Mouse (Mus musculus): ENCODE data around the gene Cd34. TPM values are rescaled to one million over a fixed set of nuclear protein-coding genes. Genes with fewer than 3 reads are reported as not detected.

Cd34 gene
- polyA plus RNA-seq, 1 experiment from 2014 or later: 71.9 TPM

- Histone ChIP-seq H3K9me3 (replicated peaks; ENCODE audit: control insufficient read depth, low read length) (no peaks in the 10 kb centered on the region), H3K4me2 (ENCODE audit: low read depth, low read length) (no peak overlapping the region), H3K27ac (replicated peaks; ENCODE audit: low read depth, low read length) (no peak overlapping the region), H3K4me3 (ENCODE audit: low read depth, low read length) (no peak overlapping the region), H3K9ac (replicated peaks; ENCODE audit: low read length) (no peak overlapping the region), H3K27me3 (ENCODE audit: control insufficient read depth, insufficient read depth, low read length) (no peaks in the 10 kb centered on the region), H3K36me3 (replicated peaks; ENCODE audit: control insufficient read depth, insufficient read depth, low read depth, low read length) (no peaks in the 10 kb centered on the region), H3K4me1 (ENCODE audit: control insufficient read depth, insufficient read depth, low read length) (no peaks in the 10 kb centered on the region)
- DNase-seq (ENCODE audit: low spot score) (no peak), ATAC-seq (replicated peaks; ENCODE audit: insufficient number of reproducible peaks, low FRiP score, low TSS enrichment, low read depth) (no peak)
- 61% methylated on average over 2 of the region's 2 CpGs for WGBS
Measured at GRCm38 (mm10) chr1:194995196-194995595, 56.6 kb downstream of the Cd34 start.

DNA sequence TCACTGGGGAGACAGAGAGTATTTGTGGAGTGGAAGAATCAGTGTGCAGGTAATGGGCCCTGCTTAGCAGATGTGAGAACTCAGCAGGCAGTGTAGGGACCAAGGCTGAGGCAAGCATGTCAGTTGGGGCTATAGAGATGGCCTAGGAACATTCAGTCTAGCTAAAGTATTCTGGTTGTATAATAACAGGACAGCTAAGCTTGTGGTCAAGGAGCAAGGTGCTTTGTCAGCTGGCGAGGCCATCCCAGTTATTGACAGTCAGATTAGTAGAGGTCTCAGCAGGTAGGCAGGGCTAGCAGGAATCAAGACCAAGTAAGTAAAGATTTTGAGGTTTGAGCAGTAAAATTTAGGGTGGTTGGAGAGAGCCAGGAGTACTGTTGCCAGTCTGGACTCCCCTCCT, 59.8 kb downstream of the Cd34 start:
- Histone ChIP-seq H3K4me2 (ENCODE audit: low read depth, low read length) (no peak overlapping the region), H3K4me3 (ENCODE audit: low read depth, low read length) (no peak overlapping the region), H3K27ac (replicated peaks; ENCODE audit: low read depth, low read length) (no peak overlapping the region), H3K4me1 (ENCODE audit: control insufficient read depth, insufficient read depth, low read length) (no peaks in the 10 kb centered on the region), H3K36me3 (replicated peaks; ENCODE audit: control insufficient read depth, insufficient read depth, low read depth, low read length) (no peaks in the 10 kb centered on the region), H3K9ac (replicated peaks; ENCODE audit: low read length) (no peak overlapping the region), H3K9me3 (replicated peaks; ENCODE audit: control insufficient read depth, low read length) (no peaks in the 10 kb centered on the region), H3K27me3 (ENCODE audit: control insufficient read depth, insufficient read depth, low read length) (no peaks in the 10 kb centered on the region)
- DNase-seq (ENCODE audit: low spot score) (no peak), ATAC-seq (replicated peaks; ENCODE audit: insufficient number of reproducible peaks, low FRiP score, low TSS enrichment, low read depth) (no peak)
- WGBS: 82% methylated on average over 1 of the region's 1 CpGs

- H3K27ac ChIP-seq (replicated peaks; ENCODE audit: low read depth, low read length): no peak overlapping the region
- 81% methylated on average over 4 of the region's 4 CpGs for WGBS
- H3K27me3 ChIP-seq (ENCODE audit: control insufficient read depth, insufficient read depth, low read length): no peaks in the 10 kb centered on the region
- H3K4me2 ChIP-seq (ENCODE audit: low read depth, low read length): no peak overlapping the region
- DNase-seq (ENCODE audit: low spot score) (no peak), ATAC-seq (replicated peaks; ENCODE audit: insufficient number of reproducible peaks, low FRiP score, low TSS enrichment, low read depth) (no peak)
- H3K4me1 ChIP-seq (ENCODE audit: control insufficient read depth, insufficient read depth, low read length): no peaks in the 10 kb centered on the region
- no peak overlapping the region for H3K4me3 ChIP-seq (ENCODE audit: low read depth, low read length)
- no peaks in the 10 kb centered on the region for H3K9me3 ChIP-seq (replicated peaks; ENCODE audit: control insufficient read depth, low read length)
- no peaks in the 10 kb centered on the region for H3K36me3 ChIP-seq (replicated peaks; ENCODE audit: control insufficient read depth, insufficient read depth, low read depth, low read length)
- H3K9ac ChIP-seq (replicated peaks; ENCODE audit: low read length): no peak overlapping the region
Measured at GRCm38 (mm10) chr1:195003328-195003727, 64.7 kb downstream of the Cd34 start.

DNA sequence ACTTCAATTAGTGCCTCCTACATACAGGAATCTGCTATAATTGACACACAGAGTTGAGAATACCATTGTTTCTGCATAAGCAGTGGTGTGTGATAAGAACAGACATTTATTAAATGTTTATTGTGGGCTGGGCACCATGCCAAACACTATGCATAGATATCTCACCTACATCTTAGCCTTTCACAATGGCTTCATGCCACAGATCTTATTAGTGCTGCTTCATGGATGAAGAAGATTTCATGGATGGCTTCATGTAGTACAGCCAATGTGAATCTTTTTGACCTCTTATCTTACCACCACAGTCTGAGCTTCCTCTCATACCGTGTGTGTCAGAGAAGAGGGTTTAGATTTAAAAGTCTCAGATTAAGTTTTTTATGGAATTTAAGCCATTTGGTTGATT, 65.6 kb downstream of the Cd34 start:
- Histone ChIP-seq H3K27ac (replicated peaks; ENCODE audit: low read depth, low read length) (no peak overlapping the region), H3K4me3 (ENCODE audit: low read depth, low read length) (no peak overlapping the region), H3K9me3 (replicated peaks; ENCODE audit: control insufficient read depth, low read length) (no peaks in the 10 kb centered on the region), H3K4me1 (ENCODE audit: control insufficient read depth, insufficient read depth, low read length) (no peaks in the 10 kb centered on the region), H3K36me3 (replicated peaks; ENCODE audit: control insufficient read depth, insufficient read depth, low read depth, low read length) (no peaks in the 10 kb centered on the region), H3K27me3 (ENCODE audit: control insufficient read depth, insufficient read depth, low read length) (no peaks in the 10 kb centered on the region), H3K4me2 (ENCODE audit: low read depth, low read length) (no peak overlapping the region), H3K9ac (replicated peaks; ENCODE audit: low read length) (no peak overlapping the region)
- WGBS: 81% methylated on average over 1 of the region's 1 CpGs
- ATAC-seq (replicated peaks; ENCODE audit: insufficient number of reproducible peaks, low FRiP score, low TSS enrichment, low read depth): no peak
- DNase-seq (ENCODE audit: low spot score): no peak

DNA sequence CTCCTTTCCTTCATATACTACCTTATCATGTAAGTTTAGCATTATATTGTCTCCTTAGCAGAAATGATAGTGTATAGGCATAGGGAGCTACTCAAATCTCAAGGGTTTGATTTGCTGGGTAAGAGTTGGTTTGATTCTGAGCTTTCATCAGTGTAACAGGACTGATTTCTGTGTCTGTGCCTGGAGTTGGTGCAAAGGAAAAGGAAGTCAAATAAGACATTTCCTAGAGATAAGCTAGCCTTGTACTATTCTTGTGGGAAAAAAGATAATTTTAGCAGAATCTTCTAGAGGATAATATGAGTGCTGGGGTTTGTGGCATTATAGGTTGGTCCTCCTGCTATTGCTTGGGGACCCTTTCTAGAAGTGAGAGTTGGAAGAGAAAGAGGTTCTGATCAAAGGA, 67.6 kb downstream of the Cd34 start:
- no peaks in the 10 kb centered on the region for H3K9me3 ChIP-seq (replicated peaks; ENCODE audit: control insufficient read depth, low read length)
- H3K27me3 ChIP-seq (ENCODE audit: control insufficient read depth, insufficient read depth, low read length): no peaks in the 10 kb centered on the region
- no peak overlapping the region for H3K27ac ChIP-seq (replicated peaks; ENCODE audit: low read depth, low read length)
- H3K4me3 ChIP-seq (ENCODE audit: low read depth, low read length): no peak overlapping the region
- no peak for DNase-seq (ENCODE audit: low spot score)
- no peaks in the 10 kb centered on the region for H3K36me3 ChIP-seq (replicated peaks; ENCODE audit: control insufficient read depth, insufficient read depth, low read depth, low read length)
- no peaks in the 10 kb centered on the region for H3K4me1 ChIP-seq (ENCODE audit: control insufficient read depth, insufficient read depth, low read length)
- no peak overlapping the region for H3K9ac ChIP-seq (replicated peaks; ENCODE audit: low read length)
- ATAC-seq (replicated peaks; ENCODE audit: insufficient number of reproducible peaks, low FRiP score, low TSS enrichment, low read depth): no peak
- H3K4me2 ChIP-seq (ENCODE audit: low read depth, low read length): no peak overlapping the region

Other genes with a start within 250 kb of the Cd34 start
- gene Cd46, start 153.4 kb downstream of the Cd34 start, polyA plus RNA-seq (2014; fragmentation: Nextera tagmentation; extraction: Ambion mirVana): 0.43 and 0.80 TPM in 2 replicates
- gene Cr1l, start 192.8 kb downstream of the Cd34 start, polyA plus RNA-seq (2014; fragmentation: Nextera tagmentation; extraction: Ambion mirVana): 44.6 and 45.7 TPM in 2 replicates
- gene Cr2, start 237.9 kb downstream of the Cd34 start, polyA plus RNA-seq (2014; fragmentation: Nextera tagmentation; extraction: Ambion mirVana): 0.17 and 0.39 TPM in 2 replicates

Data from embryonic facial prominence, embryonic 11.5 days (tissue).